In the genomic region with DNA sequence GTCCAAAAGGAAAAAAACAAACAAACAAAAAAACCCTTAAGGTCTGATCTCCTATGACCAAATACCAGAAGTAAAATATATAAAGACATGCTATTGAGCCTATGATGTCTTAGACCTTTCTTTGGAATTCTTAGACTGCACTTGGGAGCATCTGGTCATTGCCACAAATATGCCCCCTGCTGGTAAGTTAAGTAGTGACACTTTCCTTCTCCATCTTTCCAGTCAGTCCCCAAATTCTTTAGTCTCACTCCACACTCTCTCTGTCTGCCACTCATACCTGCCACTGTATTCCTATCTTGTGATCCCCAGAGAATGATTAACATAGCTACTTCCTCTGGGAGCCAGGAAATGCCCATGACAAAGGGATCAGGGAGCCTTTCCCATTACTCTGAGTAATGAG, we compare ENCODE assay signal across 9 mouse cellular contexts. TPM values are rescaled to one million over a fixed set of nuclear protein-coding genes. Genes with fewer than 3 reads are reported as not detected.
DNase-seq lines count a peak whose midpoint lies in the region; ATAC-seq lines count a peak whose summit lies in the region.
"Had no signal": no experiment of that assay in that cellular context is flagged by ENCODE, and none has a peak within 500 bp of the region (broad histone marks: within the 10 kb centered on the region; RNA-seq: fewer than 3 reads in every experiment).

No protein-coding gene starts in this region.

- H3K9me3 ChIP-seq in kidney, embryonic 16.5 days (ENCODE audit: low read length), result no peaks in the 10 kb centered on the region
- H3K9me3 ChIP-seq: embryonic facial prominence, embryonic 12.5 days; neural tube, embryonic 12.5 days had no signal

- ATAC-seq in kidney, embryonic 16.5 days (ENCODE audit: low FRiP score, low TSS enrichment), result no peak

- no peak overlapping the region for H3K9ac ChIP-seq in kidney, embryonic 16.5 days (replicated peaks; ENCODE audit: low read length)
- H3K9ac ChIP-seq: embryonic facial prominence, embryonic 12.5 days; neural tube, embryonic 12.5 days had no signal

- H3K27ac ChIP-seq in kidney, embryonic 16.5 days (ENCODE audit: low read length), result no peak overlapping the region
- H3K27ac ChIP-seq: embryonic facial prominence, embryonic 12.5 days; neural tube, embryonic 12.5 days had no signal

- no peak overlapping the region for H3K4me3 ChIP-seq in kidney, embryonic 16.5 days (ENCODE audit: low read length)
- H3K4me3 ChIP-seq: embryonic facial prominence, embryonic 12.5 days; neural tube, embryonic 12.5 days had no signal

- H3K4me2 ChIP-seq in kidney, embryonic 16.5 days (replicated peaks; ENCODE audit: low read depth, low read length), result no peak overlapping the region
- H3K4me2 ChIP-seq: embryonic facial prominence, embryonic 12.5 days; neural tube, embryonic 12.5 days had no signal

- peaks cover 15% of the 10 kb centered on the region for H3K4me1 ChIP-seq in kidney, embryonic 16.5 days (ENCODE audit: insufficient read depth, low read length)

- no peaks in the 10 kb centered on the region for H3K36me3 ChIP-seq in kidney, embryonic 16.5 days (ENCODE audit: insufficient read depth, low read length)
- H3K36me3 ChIP-seq: embryonic facial prominence, embryonic 12.5 days; neural tube, embryonic 12.5 days had no signal

- DNase-seq in kidney, adult 9 months, result peak; percentile 74
- DNase-seq in 3T3-L1 (ENCODE audit: low read depth, low spot score) (peak; percentile 75), A20 (ENCODE audit: low read depth, low spot score) (peak; percentile 39)
- DNase-seq in cerebellum, postnatal 14 days, result peak; percentile 54 to 58
- DNase-seq in lung, postnatal 10 days, result peak; percentile 70
- DNase-seq in ovary, postnatal 14 days (ENCODE audit: low spot score), result no peak

- no peaks in the 10 kb centered on the region for H3K27me3 ChIP-seq in kidney, embryonic 16.5 days (ENCODE audit: insufficient read depth, low read length)
- H3K27me3 ChIP-seq: embryonic facial prominence, embryonic 12.5 days had no signal

RNA-seq across cellular contexts. Expression of gene Myoz1, which starts 2.0 kb away (rescaled TPM):
- polyA plus RNA-seq in kidney, embryonic 16.5 days (2015; fragmentation: Nextera tagmentation; extraction: Ambion mirVana), result 3.0 and 3.2 TPM in 2 replicates

RNA-seq across cellular contexts. Expression of gene Synpo2l, which starts 9.8 kb away (rescaled TPM):
- polyA plus RNA-seq in kidney, embryonic 16.5 days (2015; fragmentation: Nextera tagmentation; extraction: Ambion mirVana), result 0.92 and 1.2 TPM in 2 replicates

RNA-seq across cellular contexts. Expression of gene Sec24c, which starts 15.8 kb away (rescaled TPM):
- polyA plus RNA-seq in kidney, embryonic 16.5 days (2015; fragmentation: Nextera tagmentation; extraction: Ambion mirVana), result 113 and 120 TPM in 2 replicates

RNA-seq across cellular contexts. Expression of gene Usp54, which starts 17.5 kb away (rescaled TPM):
- polyA plus RNA-seq in kidney, embryonic 16.5 days (2015; fragmentation: Nextera tagmentation; extraction: Ambion mirVana), result 8.0 and 10.2 TPM in 2 replicates

RNA-seq across cellular contexts. Expression of gene Fut11, which starts 36.4 kb away (rescaled TPM):
- 28.2 and 28.5 TPM in 2 replicates for polyA plus RNA-seq in kidney, embryonic 16.5 days (2015; fragmentation: Nextera tagmentation; extraction: Ambion mirVana)
